Mouse (Mus musculus) heart, postnatal 0 days (tissue): ENCODE measurements at regions not wholly inside any gene's neighbourhood (a gene's known extent, or its start where the extent isn't known, plus 50 kb on each side); places are given as distances from the start of the nearest gene placed in this dataset.

Experiments used
- CTCF ChIP-seq: IDR thresholded peaks from 2 replicates; pipeline ENCODE4 v1.5.1; 2016; ENCODE audit warnings: antibody characterized with exemption, control low read depth, low read depth
- EP300 ChIP-seq: IDR thresholded peaks from 2 replicates; pipeline ENCODE4 v1.6.1; 2016; ENCODE audit warnings: antibody characterized with exemption, low read depth

GRCm38 (mm10) chr8:76346832-76347231 is 552.4 kb upstream of the Nr3c2 start:
- no peak for TF ChIP-seq CTCF
- TF ChIP-seq EP300, result no peak
